Mouse (Mus musculus) embryo, embryonic 11 days (tissue): Measurements from ENCODE around the gene Sirt1.
A peak's percentile ranks its signal among the peaks of the same experiment; 100 is the strongest.

Experiments
- DNase-seq: peaks from one replicate; pipeline ENCODE4 v3.0.0-alpha.2; 2015

The Sirt1 gene

GRCm38 (mm10) chr10:63308582-63309366, 72.7 kb downstream of the Sirt1 start:
- DNase-seq: peak; percentile 86

- DNase-seq: no peak
These were observed 79.1 kb downstream of the Sirt1 start for GRCm38 (mm10) chr10:63302356-63302755.

- no peak for DNase-seq
These were observed 98.7 kb downstream of the Sirt1 start for GRCm38 (mm10) chr10:63282846-63283245.

- no peak for DNase-seq
These were observed 99.1 kb downstream of the Sirt1 start for GRCm38 (mm10) chr10:63282417-63282816.

- no peak for DNase-seq
These were observed 101.7 kb downstream of the Sirt1 start for GRCm38 (mm10) chr10:63279851-63280250.

GRCm38 (mm10) chr10:63277010-63277409, 104.5 kb downstream of the Sirt1 start:
- DNase-seq: no peak

- DNase-seq: no peak
These were observed 108.6 kb downstream of the Sirt1 start for GRCm38 (mm10) chr10:63272868-63273267.

- DNase-seq: no peak
These were observed 109.1 kb downstream of the Sirt1 start for GRCm38 (mm10) chr10:63272401-63272800.
